Mouse (Mus musculus) activated CD4-positive, CD25-positive, alpha-beta regulatory T cell, adult 4 months (primary cell): ENCODE measurements around the gene Serpinb6a. TPM values are rescaled to one million over a fixed set of nuclear protein-coding genes. Genes with fewer than 3 reads are reported as not detected.

ENCODE experiments used
- ATAC-seq: one replicate; pipeline ENCODE4 v1.8.0; 2017
- polyA plus RNA-seq, 2 experiments: library from polyadenylated mRNA; unstranded; fragments of 100-300 nt; shearing (Covaris generic); gene quantifications; one replicate each; pipeline ENCODE4 v1.2.1; 2017

Gene Serpinb6a
- polyA plus RNA-seq, 2 experiments from 2014 or later, result 36.4 to 41.2 TPM

DNA sequence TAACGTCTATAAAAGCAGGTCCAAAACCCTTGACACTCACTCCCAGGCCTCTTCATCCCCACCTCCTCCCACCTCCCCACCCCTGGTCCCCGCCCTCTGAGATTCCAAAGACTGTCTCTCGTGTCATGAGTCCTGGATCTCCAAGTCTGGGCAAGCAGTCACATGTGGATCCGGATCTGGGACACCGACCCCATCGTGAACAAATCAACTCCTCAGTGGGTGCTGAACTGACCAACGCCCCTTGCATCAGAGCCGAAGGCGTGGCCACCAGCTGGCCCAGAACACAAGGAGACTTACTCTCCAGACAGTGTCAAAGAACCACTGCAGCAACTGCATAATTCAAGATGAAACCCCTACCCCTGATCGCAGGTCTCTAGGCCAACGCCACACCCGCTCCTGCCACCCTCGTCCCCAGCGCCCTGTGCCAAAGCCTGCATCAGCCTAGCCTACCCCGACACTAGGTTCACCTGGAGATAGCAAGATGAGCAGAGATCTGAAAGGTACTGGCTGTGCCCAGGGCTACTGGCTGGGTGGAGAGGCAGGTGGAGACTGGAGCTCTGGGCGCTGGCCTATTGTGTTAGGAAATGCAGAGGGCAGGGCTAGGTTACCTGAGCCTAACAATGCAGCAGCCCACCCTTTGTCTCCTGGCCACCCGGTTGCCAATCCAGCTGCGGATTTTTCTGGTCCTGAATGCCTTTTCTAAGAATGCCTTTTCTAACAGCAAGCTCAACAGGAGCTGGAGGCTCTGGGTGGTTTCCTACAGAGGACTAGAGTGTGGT lies 97.2 kb downstream of the Serpinb6a start, which contains the start of gene Serpinb6c:
Serpinb6c (minus strand) TSS at position 533 of the 779 bp plus-strand sequence.
- no peak for ATAC-seq

DNA sequence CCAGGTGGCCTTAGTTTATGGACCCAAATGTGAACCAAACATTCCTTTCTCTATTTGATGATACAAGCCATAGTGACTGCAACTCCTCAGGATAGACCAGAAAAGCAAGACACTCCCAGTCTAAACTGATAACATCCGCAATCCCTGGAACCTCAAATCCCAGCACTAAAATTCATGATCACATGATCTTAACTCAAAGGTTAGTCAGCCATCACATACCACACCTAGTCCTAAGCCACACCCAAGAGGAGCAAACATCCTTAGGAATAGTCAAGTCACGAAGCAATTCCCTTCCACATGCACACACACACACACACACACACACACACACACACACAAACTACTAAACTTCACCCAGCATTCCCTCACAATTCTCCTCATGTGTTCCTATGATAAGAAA lies 99.3 kb downstream of the Serpinb6a start:
- no peak for ATAC-seq

DNA sequence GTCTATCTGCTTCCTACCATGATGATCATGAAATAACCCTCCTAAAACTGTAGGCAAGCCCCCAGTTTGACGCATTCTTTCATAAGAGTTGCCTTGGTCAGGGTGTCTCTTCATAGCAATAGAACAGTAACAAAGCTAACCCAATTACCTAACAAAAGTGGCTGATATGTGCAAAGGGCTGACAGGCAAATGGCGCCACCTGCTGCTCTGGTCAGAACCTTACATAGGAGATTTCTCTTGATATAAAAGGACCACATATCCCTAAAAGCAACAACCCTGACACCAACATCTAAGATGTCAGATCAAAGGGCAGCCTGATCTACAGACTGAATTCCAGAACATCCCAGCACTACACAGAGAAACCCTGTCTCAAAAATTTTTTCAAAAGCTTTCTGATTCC lies 108.4 kb downstream of the Serpinb6a start:
- ATAC-seq, result no peak

Other genes starting within 250 kb of the Serpinb6a start
- gene Serpinb6e, start 159.4 kb downstream of the Serpinb6a start, polyA plus RNA-seq, result not detected
- not detected for gene Serpinb6c, start 97.1 kb downstream of the Serpinb6a start, polyA plus RNA-seq
- gene Nqo2, start 38.1 kb downstream of the Serpinb6a start, polyA plus RNA-seq, result 10 to 100 TPM in 1 of 2 experiments, 1 to 10 TPM in 1; 9.0 to 15.4 TPM
- gene Ripk1, start 431 bp downstream of the Serpinb6a start, polyA plus RNA-seq, result 10 to 100 TPM; 11.9 to 15.7 TPM
- 10 to 100 TPM; 20.0 to 25.5 TPM for gene Bphl, start 34.8 kb upstream of the Serpinb6a start, polyA plus RNA-seq
- 1 to 10 TPM; 4.7 to 5.4 TPM for gene Tubb2a, start 75.2 kb upstream of the Serpinb6a start, polyA plus RNA-seq
- 1 to 10 TPM in 1 of 2 experiments, under 1 TPM in 1; 0.69 to 1.0 TPM for gene Tubb2b, start 127.7 kb upstream of the Serpinb6a start, polyA plus RNA-seq
- 10 to 100 TPM; 51.0 to 57.8 TPM for gene Psmg4, start 160.2 kb upstream of the Serpinb6a start, polyA plus RNA-seq